Mouse (Mus musculus): ENCODE measurements at regions not wholly inside any gene's neighbourhood (a gene's known extent, or its start where the extent isn't known, plus 50 kb on each side); places are given as distances from the start of the nearest gene placed in this dataset.

DNA sequence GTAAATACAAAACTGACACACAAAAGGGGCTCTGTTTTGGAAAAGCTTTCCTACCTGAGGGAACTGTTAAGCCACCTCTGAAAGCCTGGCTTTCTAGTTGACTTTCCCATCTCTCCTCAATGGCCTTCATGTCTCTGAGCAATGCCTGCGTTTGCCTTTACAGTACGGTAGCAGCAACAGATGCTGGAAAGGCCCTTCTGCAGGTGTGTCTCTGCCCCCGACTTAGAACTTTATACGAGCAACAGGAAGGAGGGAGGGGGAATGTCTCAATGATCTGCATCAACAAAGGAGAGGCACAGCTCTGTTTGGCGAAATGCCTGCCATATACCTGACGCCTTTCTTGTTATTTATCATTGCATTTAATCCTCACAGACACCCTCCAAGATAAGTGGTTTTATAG lies 77.0 kb downstream of the Btg1 start:
- TF ChIP-seq CTCF (IDR thresholded peaks at IDR 0.05; ENCODE audit: control insufficient read depth, insufficient read depth, low read length) = no peak
- TF ChIP-seq POLR2A (IDR thresholded peaks at IDR 0.05; ENCODE audit: borderline replicate concordance, control insufficient read depth, low read depth, low read length) = no peak

All from bone marrow, adult 2 months (tissue).